Mouse (Mus musculus): ENCODE data around the gene Ang4. TPM values are rescaled to one million over a fixed set of nuclear protein-coding genes. Genes with fewer than 3 reads are reported as not detected.

Ang4 gene
- polyA plus RNA-seq, 1 experiment: 0.16 TPM

DNA sequence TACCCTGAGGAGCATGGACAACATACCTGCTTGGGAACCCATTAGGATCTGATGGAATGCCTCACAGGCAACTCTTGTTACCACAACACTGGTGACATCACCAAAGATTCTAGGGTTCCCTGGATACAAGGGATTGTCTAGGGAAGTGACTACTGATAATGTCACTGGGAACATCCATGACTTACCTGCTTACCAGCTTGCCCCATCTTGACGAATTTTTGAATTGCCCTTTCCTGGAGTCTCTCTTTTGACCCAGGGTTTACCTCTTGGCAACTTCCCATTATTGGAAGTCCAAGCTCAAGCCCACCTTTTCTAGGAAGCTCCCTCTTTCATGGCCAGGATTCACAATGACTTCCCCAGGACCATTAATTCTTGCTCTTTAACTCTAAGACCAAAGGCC lies 56.3 kb downstream of the Ang4 start, which contains the start of gene Gm5800:
TSS of gene Gm5800 (minus strand) at position 101 of the 400 bp plus-strand sequence.
- Histone ChIP-seq H3K36me3 (ENCODE audit: control insufficient read depth, insufficient read depth, low read length) (no peaks in the 10 kb centered on the region), H3K27me3 (ENCODE audit: control insufficient read depth, insufficient read depth, low read length) (no peaks in the 10 kb centered on the region), H3K4me1 (ENCODE audit: control insufficient read depth, insufficient read depth, low read length) (no peaks in the 10 kb centered on the region), H3K4me3 (ENCODE audit: control insufficient read depth, low read depth, low read length) (peak within 1 kb of the TSS; percentile 69), H3K27ac (ENCODE audit: control insufficient read depth, insufficient read depth, low read depth, low read length) (no peak within 1 kb of the TSS)
- TF ChIP-seq POLR2A (IDR thresholded peaks at IDR 0.05; ENCODE audit: control insufficient read depth, low read depth, low read length): no peak
- TF ChIP-seq CTCF (IDR thresholded peaks at IDR 0.05; ENCODE audit: control insufficient read depth, insufficient read depth, insufficient replicate concordance, low read depth, low read length): no peak

Other genes starting within 250 kb of the Ang4 start
- gene Gm5622, start 220.8 kb downstream of the Ang4 start, polyA plus RNA-seq (2012; rRNA removed): 2.7 and 2.9 TPM in 2 replicates
- gene Gm17175, start 199.5 kb downstream of the Ang4 start, polyA plus RNA-seq (2012; rRNA removed): 0.42 and 0.83 TPM in 2 replicates
- gene Gm17174, start 181.5 kb downstream of the Ang4 start, polyA plus RNA-seq (2012; rRNA removed): 1.7 and 2.3 TPM in 2 replicates
- 0.26 and 0.38 TPM in 2 replicates for gene Gm17078, start 162.3 kb downstream of the Ang4 start, polyA plus RNA-seq (2012; rRNA removed)
- gene Gm4181, start 137.9 kb downstream of the Ang4 start, polyA plus RNA-seq (2012; rRNA removed): 7.9 and 12.8 TPM in 2 replicates
- 1.9 and 2.2 TPM in 2 replicates for gene Gm17079, start 78.1 kb downstream of the Ang4 start, polyA plus RNA-seq (2012; rRNA removed)
- gene Gm5800, start 56.4 kb downstream of the Ang4 start, polyA plus RNA-seq (2012; rRNA removed): 7.2 and 11.5 TPM in 2 replicates
- 1.1 and 1.3 TPM in 2 replicates for gene AY358078, start 26.5 kb upstream of the Ang4 start, polyA plus RNA-seq (2012; rRNA removed)
- 0.12 TPM in 1 of 2 replicates, not detected in the other for gene Ear6, start 80.1 kb upstream of the Ang4 start, polyA plus RNA-seq (2012; rRNA removed)
- gene Mettl17, start 111.3 kb upstream of the Ang4 start, polyA plus RNA-seq (2012; rRNA removed): 14.4 and 15.8 TPM in 2 replicates
- 0.14 and 0.30 TPM in 2 replicates for gene Slc39a2, start 119.3 kb upstream of the Ang4 start, polyA plus RNA-seq (2012; rRNA removed)
- 27.3 and 31.6 TPM in 2 replicates for gene Ndrg2, start 140.6 kb upstream of the Ang4 start, polyA plus RNA-seq (2012; rRNA removed)
- gene Tppp2, start 144.8 kb upstream of the Ang4 start, polyA plus RNA-seq (2012; rRNA removed): 153 and 181 TPM in 2 replicates
- gene Rnase13, start 149.2 kb upstream of the Ang4 start, polyA plus RNA-seq (2012; rRNA removed): 0.07 TPM in 1 of 2 replicates, not detected in the other
- gene Arhgef40, start 211.1 kb upstream of the Ang4 start, polyA plus RNA-seq (2012; rRNA removed): 5.6 and 6.6 TPM in 2 replicates
- 2.0 and 2.1 TPM in 2 replicates for gene Tmem253, start 242.1 kb upstream of the Ang4 start, polyA plus RNA-seq (2012; rRNA removed)
- 161 and 174 TPM in 2 replicates for gene Zfp219, start 247.1 kb upstream of the Ang4 start, polyA plus RNA-seq (2012; rRNA removed)

Data from testis, adult 2 months (tissue).